Mouse (Mus musculus): ENCODE results near the gene Yju2. TPM values are rescaled to one million over a fixed set of nuclear protein-coding genes. Genes with fewer than 3 reads are reported as not detected.

Gene Yju2
- polyA plus RNA-seq, 1 experiment from 2014 or later, result 19.5 TPM

Other genes starting within 250 kb of the Yju2 start
- 7.2 TPM in 2 replicates for gene Pot1b, start 246.5 kb upstream of the Yju2 start, polyA plus RNA-seq (2015; fragmentation: Nextera tagmentation; extraction: Ambion mirVana)
- 0.18 and 0.29 TPM in 2 replicates for gene Adgre4, start 209.1 kb upstream of the Yju2 start, polyA plus RNA-seq (2015; fragmentation: Nextera tagmentation; extraction: Ambion mirVana)
- 10.8 and 11.2 TPM in 2 replicates for gene Zfp119a, start 80.2 kb upstream of the Yju2 start, polyA plus RNA-seq (2015; fragmentation: Nextera tagmentation; extraction: Ambion mirVana)
- gene Zfp959, start 67.0 kb upstream of the Yju2 start, polyA plus RNA-seq (2015; fragmentation: Nextera tagmentation; extraction: Ambion mirVana), result 14.7 and 14.8 TPM in 2 replicates
- gene Zfp119b, start 9.6 kb upstream of the Yju2 start, polyA plus RNA-seq (2015; fragmentation: Nextera tagmentation; extraction: Ambion mirVana), result 9.2 and 9.3 TPM in 2 replicates
- 7.4 and 9.0 TPM in 2 replicates for gene Ebi3, start 6.5 kb upstream of the Yju2 start, polyA plus RNA-seq (2015; fragmentation: Nextera tagmentation; extraction: Ambion mirVana)
- gene Shd, start 11.4 kb downstream of the Yju2 start, polyA plus RNA-seq (2015; fragmentation: Nextera tagmentation; extraction: Ambion mirVana), result 152 and 195 TPM in 2 replicates
- gene Fsd1, start 27.4 kb downstream of the Yju2 start, polyA plus RNA-seq (2015; fragmentation: Nextera tagmentation; extraction: Ambion mirVana), result 189 and 228 TPM in 2 replicates
- gene Stap2, start 46.5 kb downstream of the Yju2 start, polyA plus RNA-seq (2015; fragmentation: Nextera tagmentation; extraction: Ambion mirVana), result 7.3 and 11.5 TPM in 2 replicates
- 121 and 130 TPM in 2 replicates for gene Mpnd, start 46.6 kb downstream of the Yju2 start, polyA plus RNA-seq (2015; fragmentation: Nextera tagmentation; extraction: Ambion mirVana)
- gene Sh3gl1, start 77.5 kb downstream of the Yju2 start, polyA plus RNA-seq (2015; fragmentation: Nextera tagmentation; extraction: Ambion mirVana), result 105 and 114 TPM in 2 replicates
- 4.0 and 10.1 TPM in 2 replicates for gene Chaf1a, start 81.3 kb downstream of the Yju2 start, polyA plus RNA-seq (2015; fragmentation: Nextera tagmentation; extraction: Ambion mirVana)
- 65.3 and 79.4 TPM in 2 replicates for gene Ubxn6, start 115.9 kb downstream of the Yju2 start, polyA plus RNA-seq (2015; fragmentation: Nextera tagmentation; extraction: Ambion mirVana)
- 124 and 134 TPM in 2 replicates for gene Hdgfl2, start 120.5 kb downstream of the Yju2 start, polyA plus RNA-seq (2015; fragmentation: Nextera tagmentation; extraction: Ambion mirVana)
- 0.09 and 0.10 TPM in 2 replicates for gene Plin4, start 150.7 kb downstream of the Yju2 start, polyA plus RNA-seq (2015; fragmentation: Nextera tagmentation; extraction: Ambion mirVana)
- 2.4 and 2.7 TPM in 2 replicates for gene Plin5, start 158.5 kb downstream of the Yju2 start, polyA plus RNA-seq (2015; fragmentation: Nextera tagmentation; extraction: Ambion mirVana)
- gene Lrg1, start 162.9 kb downstream of the Yju2 start, polyA plus RNA-seq (2015; fragmentation: Nextera tagmentation; extraction: Ambion mirVana), result 0.22 and 0.63 TPM in 2 replicates
- 12.3 and 16.2 TPM in 2 replicates for gene Sema6b, start 181.2 kb downstream of the Yju2 start, polyA plus RNA-seq (2015; fragmentation: Nextera tagmentation; extraction: Ambion mirVana)
- 10.5 and 10.6 TPM in 2 replicates for gene Tnfaip8l1, start 203.4 kb downstream of the Yju2 start, polyA plus RNA-seq (2015; fragmentation: Nextera tagmentation; extraction: Ambion mirVana)
- gene Mydgf, start 224.8 kb downstream of the Yju2 start, polyA plus RNA-seq (2015; fragmentation: Nextera tagmentation; extraction: Ambion mirVana), result 80.3 and 82.3 TPM in 2 replicates